Mouse (Mus musculus) heart, embryonic 10.5 days (tissue): ENCODE measurements around the gene Gm10203. TPM values are rescaled to one million over a fixed set of nuclear protein-coding genes. Genes with fewer than 3 reads are reported as not detected.
"Not testable (repeated sequence)": the region's sequence is repeated elsewhere in the genome, so short reads cannot be mapped to it uniquely, and the experiment has no call there.

Experiments used
- DNase-seq: peaks from one replicate; pipeline ENCODE4 v3.0.0-alpha.2; 2017; ENCODE audit warnings: low spot score
- H3K27ac ChIP-seq: fragments of 300-500 bp; sonication (generic); 2 replicates; pipeline ENCODE4 v1.5.1; 2016; ENCODE audit warnings: mild to moderate bottlenecking
- H3K27me3 ChIP-seq: fragments of 300-500 bp; sonication (generic); 2 replicates; pipeline ENCODE4 v1.6.1; 2016; ENCODE audit warnings: mild to moderate bottlenecking; ENCODE audit not compliant: poor library complexity, insufficient read depth, severe bottlenecking
- H3K36me3 ChIP-seq: fragments of 300-500 bp; sonication (generic); 2 replicates; pipeline ENCODE4 v1.6.1; 2016; ENCODE audit warnings: mild to moderate bottlenecking, moderate library complexity
- H3K4me1 ChIP-seq: fragments of 300-500 bp; sonication (generic); 2 replicates; pipeline ENCODE4 v1.6.1; 2016; ENCODE audit warnings: mild to moderate bottlenecking
- H3K4me3 ChIP-seq: fragments of 300-500 bp; sonication (generic); 2 replicates; pipeline ENCODE4 v1.5.1; 2016; ENCODE audit warnings: mild to moderate bottlenecking, moderate library complexity
- H3K9me3 ChIP-seq: fragments of 300-500 bp; sonication (generic); 2 replicates; pipeline ENCODE4 v1.6.1; 2016; ENCODE audit warnings: mild to moderate bottlenecking, moderate library complexity
- WGBS: fragments of 180-500 bp; shearing (Covaris S2); methylation state at CpG from one replicate; pipeline ENCODE4 v1.1.7; 2016; 5-methylcytosine and 5-hydroxymethylcytosine counted together
- polyA plus RNA-seq: library from polyadenylated mRNA; unstranded; fragments of >200 nt; fragmentation: Nextera tagmentation; extraction: Ambion mirVana; gene quantifications from 2 replicates; pipeline ENCODE4 v1.2.1, GENCODE M21; 2016

Gm10203 gene
- polyA plus RNA-seq: not detected in 2 replicates

GRCm38 (mm10) chr6:149129870-149130269, at the start of gene Gm10203:
TSS of gene Gm10203 (plus strand) at chr6:149130170.
- WGBS: 83% methylated on average over 8 of the region's 8 CpGs
- DNase-seq: not testable (repeated sequence)

GRCm38 (mm10) chr6:149092406-149092805, 37.6 kb upstream of the Gm10203 start:
- 90% methylated on average over 6 of the region's 6 CpGs for WGBS
- peaks cover 16% of the 10 kb centered on the region for H3K4me1 ChIP-seq
- no peak for DNase-seq
- H3K4me3 ChIP-seq: no peak overlapping the region
- no peak overlapping the region for H3K27ac ChIP-seq
- no peaks in the 10 kb centered on the region for H3K27me3 ChIP-seq
- H3K9me3 ChIP-seq: no peaks in the 10 kb centered on the region
- no peaks in the 10 kb centered on the region for H3K36me3 ChIP-seq

More at GRCm38 (mm10) chr6:149129870-149130269, at the start of gene Gm10203:
- H3K9me3 ChIP-seq, H3K27me3 ChIP-seq, H3K27ac ChIP-seq, H3K36me3 ChIP-seq, H3K4me3 ChIP-seq: not testable (repeated sequence)
- peaks cover 14% of the 10 kb centered on the region for H3K4me1 ChIP-seq

- WGBS: 13% methylated on average over 5 of the region's 5 CpGs
- H3K36me3 ChIP-seq: no peaks in the 10 kb centered on the region
- H3K4me1 ChIP-seq: peaks cover 16% of the 10 kb centered on the region
- no peaks in the 10 kb centered on the region for H3K9me3 ChIP-seq
- H3K27ac ChIP-seq: no peak overlapping the region
- no peaks in the 10 kb centered on the region for H3K27me3 ChIP-seq
- no peak overlapping the region for H3K4me3 ChIP-seq
- DNase-seq: no peak
Observed at GRCm38 (mm10) chr6:149093465-149093864, 36.5 kb upstream of the Gm10203 start.

- Histone ChIP-seq H3K27me3 (no peaks in the 10 kb centered on the region), H3K27ac (no peak overlapping the region), H3K9me3 (no peaks in the 10 kb centered on the region), H3K36me3 (no peaks in the 10 kb centered on the region), H3K4me1 (peaks cover 16% of the 10 kb centered on the region), H3K4me3 (no peak overlapping the region)
- no peak for DNase-seq
- 56% methylated on average over 1 of the region's 1 CpGs for WGBS
Observed at GRCm38 (mm10) chr6:149094555-149094954, 35.4 kb upstream of the Gm10203 start.

GRCm38 (mm10) chr6:149095389-149095788, 34.6 kb upstream of the Gm10203 start:
- 75% methylated on average over 6 of the region's 6 CpGs for WGBS
- H3K9me3 ChIP-seq: no peaks in the 10 kb centered on the region

GRCm38 (mm10) chr6:149096233-149096632, 33.7 kb upstream of the Gm10203 start:
- Histone ChIP-seq H3K4me1 (peaks cover 16% of the 10 kb centered on the region), H3K27ac (no peak overlapping the region), H3K36me3 (no peaks in the 10 kb centered on the region), H3K27me3 (no peaks in the 10 kb centered on the region), H3K4me3 (no peak overlapping the region), H3K9me3 (no peaks in the 10 kb centered on the region)
- no peak for DNase-seq
- WGBS: 78% methylated on average over 2 of the region's 2 CpGs

More at GRCm38 (mm10) chr6:149095389-149095788, 34.6 kb upstream of the Gm10203 start:
- H3K4me1 ChIP-seq: peaks cover 16% of the 10 kb centered on the region
- no peaks in the 10 kb centered on the region for H3K36me3 ChIP-seq
- H3K27me3 ChIP-seq: no peaks in the 10 kb centered on the region
- no peak overlapping the region for H3K27ac ChIP-seq
- H3K4me3 ChIP-seq: no peak overlapping the region
- no peak for DNase-seq

- H3K36me3 ChIP-seq: no peaks in the 10 kb centered on the region
- no peak overlapping the region for H3K27ac ChIP-seq
- H3K4me3 ChIP-seq: no peak overlapping the region
- peaks cover 18% of the 10 kb centered on the region for H3K4me1 ChIP-seq
- 92% methylated on average over 1 of the region's 1 CpGs for WGBS
- no peaks in the 10 kb centered on the region for H3K27me3 ChIP-seq
- DNase-seq: no peak
- no peaks in the 10 kb centered on the region for H3K9me3 ChIP-seq
Observed at GRCm38 (mm10) chr6:149097276-149097675, 32.7 kb upstream of the Gm10203 start.

GRCm38 (mm10) chr6:149098993-149099392, 31.0 kb upstream of the Gm10203 start:
- DNase-seq: no peak
- Histone ChIP-seq H3K9me3 (no peaks in the 10 kb centered on the region), H3K36me3 (no peaks in the 10 kb centered on the region), H3K4me1 (peaks cover 14% of the 10 kb centered on the region), H3K4me3 (no peak overlapping the region), H3K27ac (no peak overlapping the region), H3K27me3 (no peaks in the 10 kb centered on the region)

GRCm38 (mm10) chr6:149100174-149101075, 29.5 kb upstream of the Gm10203 start:
- no peaks in the 10 kb centered on the region for H3K27me3 ChIP-seq
- H3K4me1 ChIP-seq: 0 out of 2 replicates have a peak, but pooled peaks cover 3% of the 10 kb centered on the region
- H3K27ac ChIP-seq: peak overlapping the region; percentile 97
- 1% methylated on average over 52 of the region's 52 CpGs for whole genome bisulfite sequencing
- DNase-seq: peak; percentile 84
- H3K9me3 ChIP-seq: no peaks in the 10 kb centered on the region
- peak overlapping the region; percentile 91 for H3K4me3 ChIP-seq
- H3K36me3 ChIP-seq: no peaks in the 10 kb centered on the region

GRCm38 (mm10) chr6:149101076-149101942, 28.7 kb upstream of the Gm10203 start, which contains the start of gene Dennd5b:
TSS of gene Dennd5b (minus strand) at chr6:149101680.
- WGBS: under 1% methylated on average over 123 of the region's 124 CpGs
- H3K4me3 ChIP-seq: peak within 1 kb of the TSS; percentile 91
- no peaks in the 10 kb centered on the region for H3K27me3 ChIP-seq
- H3K27ac ChIP-seq: peak within 1 kb of the TSS; percentile 97
- no peaks in the 10 kb centered on the region for H3K36me3 ChIP-seq
- 0 out of 2 replicates have a peak, but pooled peaks cover 2% of the 10 kb centered on the region for H3K4me1 ChIP-seq
- DNase-seq: peak; percentile 86
- no peaks in the 10 kb centered on the region for H3K9me3 ChIP-seq

GRCm38 (mm10) chr6:149101943-149102243, 28.1 kb upstream of the Gm10203 start:
- peak overlapping the region; percentile 91 for H3K4me3 ChIP-seq
- H3K27ac ChIP-seq: peak overlapping the region; percentile 97
- WGBS: 8% methylated on average over 7 of the region's 7 CpGs
- 0 out of 2 replicates have a peak, but pooled peaks cover 2% of the 10 kb centered on the region for H3K4me1 ChIP-seq
- H3K36me3 ChIP-seq: no peaks in the 10 kb centered on the region
- H3K9me3 ChIP-seq: no peaks in the 10 kb centered on the region
- DNase-seq: no peak
- no peaks in the 10 kb centered on the region for H3K27me3 ChIP-seq

GRCm38 (mm10) chr6:149103451-149103850, 26.5 kb upstream of the Gm10203 start:
- Histone ChIP-seq H3K27ac (no peak overlapping the region), H3K27me3 (no peaks in the 10 kb centered on the region), H3K4me3 (no peak overlapping the region), H3K4me1 (0 out of 2 replicates have a peak, but pooled peaks cover 2% of the 10 kb centered on the region), H3K9me3 (no peaks in the 10 kb centered on the region), H3K36me3 (no peaks in the 10 kb centered on the region)
- WGBS: 95% methylated on average over 1 of the region's 1 CpGs
- DNase-seq: no peak

GRCm38 (mm10) chr6:149107615-149108014, 22.4 kb upstream of the Gm10203 start:
- Histone ChIP-seq H3K9me3 (no peaks in the 10 kb centered on the region), H3K27me3 (no peaks in the 10 kb centered on the region), H3K36me3 (no peaks in the 10 kb centered on the region), H3K4me3 (no peak overlapping the region), H3K4me1 (no peaks in the 10 kb centered on the region), H3K27ac (no peak overlapping the region)
- WGBS: 72% methylated on average over 3 of the region's 3 CpGs
- DNase-seq: no peak
